Mouse (Mus musculus) intestine, postnatal 0 days (tissue): ENCODE measurements around the gene Capza3. TPM values are rescaled to one million over a fixed set of nuclear protein-coding genes. Genes with fewer than 3 reads are reported as not detected.

Source experiments
- ATAC-seq: fragments of 200-750 bp; cut with Nextera tagmentation; 2 replicates; pipeline ENCODE4 v1.8.0; 2017; ENCODE audit warnings: mild to moderate bottlenecking, moderate TSS enrichment, moderate library complexity
- H3K27ac ChIP-seq: fragments of 300-500 bp; sonication (generic); 2 replicates; pipeline ENCODE4 v1.5.1; 2014; ENCODE audit warnings: mild to moderate bottlenecking, low read depth, low read length, moderate library complexity
- H3K27me3 ChIP-seq: fragments of 300-500 bp; sonication (generic); replicated peaks from 2 replicates; pipeline ENCODE4 v1.6.1; 2014; ENCODE audit warnings: low read length, mixed read lengths; ENCODE audit not compliant: control insufficient read depth, insufficient read depth
- H3K36me3 ChIP-seq: fragments of 300-500 bp; sonication (generic); 2 replicates; pipeline ENCODE4 v1.6.1; 2014; ENCODE audit warnings: mild to moderate bottlenecking, moderate library complexity; ENCODE audit not compliant: control insufficient read depth, insufficient read depth
- H3K4me1 ChIP-seq: fragments of 300-500 bp; sonication (generic); replicated peaks from 2 replicates; pipeline ENCODE4 v1.6.1; 2014; ENCODE audit warnings: antibody characterized with exemption, low read length, mixed read lengths; ENCODE audit not compliant: control insufficient read depth, insufficient read depth
- H3K4me2 ChIP-seq: fragments of 300-500 bp; sonication (generic); replicated peaks from 2 replicates; pipeline ENCODE4 v1.6.1; 2014; ENCODE audit warnings: low read depth, mild to moderate bottlenecking, moderate library complexity
- H3K4me3 ChIP-seq: fragments of 300-500 bp; sonication (generic); 2 replicates; pipeline ENCODE4 v1.5.1; 2014; ENCODE audit warnings: low read depth, low read length
- H3K9ac ChIP-seq: fragments of 300-500 bp; sonication (generic); 2 replicates; pipeline ENCODE4 v1.6.1; 2014; ENCODE audit warnings: mild to moderate bottlenecking, low read depth, low read length
- H3K9me3 ChIP-seq: fragments of 300-500 bp; sonication (generic); 2 replicates; pipeline ENCODE4 v1.6.1; 2016; ENCODE audit warnings: mixed run types; ENCODE audit not compliant: control insufficient read depth
- CTCF ChIP-seq: sonication (generic); IDR thresholded peaks from 2 replicates; pipeline ENCODE4 v1.5.1; 2016; ENCODE audit warnings: low read depth, mild to moderate bottlenecking, control low read depth, antibody characterized with exemption, moderate library complexity
- WGBS: fragments of 180-500 bp; shearing (Covaris S2); extraction: QIAGEN DNeasy Blood & Tissue Kit; methylation state at CpG from one replicate; pipeline ENCODE4 v1.1.7; 2014; 5-methylcytosine and 5-hydroxymethylcytosine counted together
- polyA plus RNA-seq: library from polyadenylated mRNA; unstranded; fragments of >200 nt; fragmentation: Nextera tagmentation; extraction: Ambion mirVana; gene quantifications from 2 replicates; pipeline ENCODE4 v1.2.1, GENCODE M21; 2015

The Capza3 gene
- polyA plus RNA-seq: not detected in 2 replicates

- Histone ChIP-seq H3K4me3 (no peak within 1 kb of the TSS), H3K27me3 (no peaks in the 10 kb centered on the region), H3K9me3 (no peaks in the 10 kb centered on the region), H3K9ac (no peak within 1 kb of the TSS), H3K4me1 (no peaks in the 10 kb centered on the region), H3K36me3 (no peaks in the 10 kb centered on the region), H3K4me2 (no peak within 1 kb of the TSS), H3K27ac (no peak within 1 kb of the TSS)
- no peak for TF ChIP-seq CTCF
- WGBS: 95% methylated on average over 7 of the region's 7 CpGs
- no peak for ATAC-seq
Measured at GRCm38 (mm10) chr6:140040952-140041351, at the start of gene Capza3. Capza3 (plus strand) TSS chr6:140041252.

DNA sequence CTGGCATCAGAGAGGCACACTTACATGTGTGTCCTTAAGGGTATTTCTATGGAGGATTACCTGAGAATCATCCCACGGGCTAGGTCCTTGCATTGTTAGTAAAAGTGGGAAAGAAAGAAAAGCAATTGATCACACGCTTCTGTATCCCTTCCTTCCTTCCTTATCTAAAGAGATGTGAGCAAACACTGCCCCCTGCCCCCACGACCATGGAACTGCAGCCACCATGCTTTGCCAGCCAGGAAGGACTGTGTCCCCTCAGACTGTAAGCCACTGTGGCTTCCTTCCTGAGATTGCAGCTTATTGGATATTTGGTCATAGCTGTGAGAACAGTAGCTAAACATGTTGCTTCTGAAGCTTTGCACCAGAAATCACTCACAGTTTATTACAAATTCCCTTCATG, 35.9 kb upstream of the Capza3 start:
- no peak overlapping the region for H3K27ac ChIP-seq
- H3K27me3 ChIP-seq: no peaks in the 10 kb centered on the region
- no peak for TF ChIP-seq CTCF
- no peak for ATAC-seq
- no peak overlapping the region for H3K9ac ChIP-seq
- no peaks in the 10 kb centered on the region for H3K4me1 ChIP-seq
- H3K4me3 ChIP-seq: no peak overlapping the region
- no peak overlapping the region for H3K4me2 ChIP-seq
- H3K36me3 ChIP-seq: no peaks in the 10 kb centered on the region
- H3K9me3 ChIP-seq: peaks cover 3% of the 10 kb centered on the region; the same call in 1 of the 2 replicates
- WGBS: 76% methylated on average over 3 of the region's 3 CpGs

- Histone ChIP-seq H3K9ac (no peak overlapping the region), H3K4me3 (no peak overlapping the region), H3K9me3 (no peaks in the 10 kb centered on the region), H3K4me2 (no peak overlapping the region), H3K36me3 (no peaks in the 10 kb centered on the region), H3K27ac (no peak overlapping the region), H3K27me3 (no peaks in the 10 kb centered on the region), H3K4me1 (no peaks in the 10 kb centered on the region)
- 58% methylated on average over 7 of the region's 7 CpGs for WGBS
- no peak for TF ChIP-seq CTCF
- ATAC-seq: no peak
Measured at GRCm38 (mm10) chr6:140024404-140024803, 16.6 kb upstream of the Capza3 start.

DNA sequence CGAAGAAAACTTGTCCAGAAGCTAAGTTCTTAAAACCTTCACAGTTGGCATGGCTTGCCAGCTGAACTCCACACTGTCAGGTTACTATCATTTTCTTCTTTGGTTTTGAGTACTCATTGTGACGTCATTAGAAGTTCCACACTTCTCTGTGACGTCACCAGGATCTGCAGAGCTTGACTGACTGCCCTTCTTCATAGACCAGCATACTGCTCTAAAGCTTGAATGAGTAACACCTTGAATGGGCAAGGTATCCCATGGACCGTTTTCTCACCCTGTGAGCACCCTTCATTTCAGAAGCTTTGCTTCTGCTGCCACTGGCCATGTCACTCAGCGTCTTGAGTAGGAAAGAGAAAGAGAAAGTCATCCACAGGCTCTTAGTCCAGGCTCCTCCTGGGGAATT, 305 bp downstream of the Capza3 start, which contains the start of gene Plcz1:
Gene Plcz1 (minus strand): TSS at position 101 of the 400 bp plus-strand sequence.
- Histone ChIP-seq H3K27me3 (no peaks in the 10 kb centered on the region), H3K36me3 (no peaks in the 10 kb centered on the region), H3K4me2 (no peak within 1 kb of the TSS), H3K9ac (no peak within 1 kb of the TSS), H3K4me1 (no peaks in the 10 kb centered on the region), H3K27ac (no peak within 1 kb of the TSS), H3K4me3 (no peak within 1 kb of the TSS), H3K9me3 (no peaks in the 10 kb centered on the region)
- WGBS: 87% methylated on average over 5 of the region's 5 CpGs
- ATAC-seq: no peak
- TF ChIP-seq CTCF: no peak

- Histone ChIP-seq H3K27ac (no peak overlapping the region), H3K9me3 (no peaks in the 10 kb centered on the region), H3K4me3 (no peak overlapping the region), H3K4me1 (no peaks in the 10 kb centered on the region), H3K27me3 (no peaks in the 10 kb centered on the region), H3K9ac (no peak overlapping the region), H3K4me2 (no peak overlapping the region), H3K36me3 (no peaks in the 10 kb centered on the region)
- no peak for ATAC-seq
- TF ChIP-seq CTCF: no peak
- 63% methylated on average over 5 of the region's 5 CpGs for WGBS
Measured at GRCm38 (mm10) chr6:140051476-140051875, 10.4 kb downstream of the Capza3 start.

GRCm38 (mm10) chr6:140054271-140054928, 13.3 kb downstream of the Capza3 start:
- TF ChIP-seq CTCF: no peak
- no peak overlapping the region for H3K27ac ChIP-seq
- 78% methylated on average over 5 of the region's 5 CpGs for WGBS
- no peak overlapping the region for H3K4me2 ChIP-seq
- H3K4me1 ChIP-seq: no peaks in the 10 kb centered on the region
- no peaks in the 10 kb centered on the region for H3K36me3 ChIP-seq
- no peaks in the 10 kb centered on the region for H3K9me3 ChIP-seq
- no peak for ATAC-seq
- no peaks in the 10 kb centered on the region for H3K27me3 ChIP-seq
- no peak overlapping the region for H3K4me3 ChIP-seq
- no peak overlapping the region for H3K9ac ChIP-seq
